Comparison of ENCODE assay signal across 23 mouse cellular contexts in genomic region chr5:112360077-112360476, GRCm38 (mm10). TPM values are rescaled to one million over a fixed set of nuclear protein-coding genes. Genes with fewer than 3 reads are reported as not detected.
"Had no signal": no experiment of that assay in that cellular context is flagged by ENCODE, and none has a peak within 500 bp of the region (broad histone marks: within the 10 kb centered on the region; RNA-seq: fewer than 3 reads in every experiment).

No protein-coding gene starts in this region.

- H3K4me1 ChIP-seq: neural tube, embryonic 12.5 days; stomach, embryonic 15.5 days had no signal

- H3K9me3 ChIP-seq: stomach, embryonic 15.5 days had no signal

- DNase-seq: kidney, adult 2 months; kidney, postnatal 36 days; layer of hippocampus, adult 9-11 months; layer of hippocampus, postnatal 36 days; lung, adult 18-20 months; lung, postnatal 4 days; midbrain, embryonic 14.5 days; retina, postnatal 1 day; right cerebral cortex, postnatal 4 days; thymus, adult 2 months; thymus, postnatal 25 days had no signal

- ATAC-seq: hindbrain, embryonic 16.5 days; inflammation-experienced regulatory T-cells, adult 6 months had no signal

- H3K4me2 ChIP-seq: limb, embryonic 13.5 days; neural tube, embryonic 12.5 days; stomach, embryonic 15.5 days had no signal

- H3K9ac ChIP-seq: limb, embryonic 13.5 days; neural tube, embryonic 12.5 days; stomach, embryonic 15.5 days had no signal

- H3K27ac ChIP-seq: kidney, postnatal 0 days; limb, embryonic 13.5 days; neural tube, embryonic 12.5 days; stomach, embryonic 15.5 days had no signal

- H3K27me3 ChIP-seq: limb, embryonic 13.5 days; neural tube, embryonic 12.5 days; stomach, embryonic 15.5 days had no signal

- H3K4me3 ChIP-seq: limb, embryonic 13.5 days; neural tube, embryonic 12.5 days; stomach, embryonic 15.5 days had no signal

RNA-seq across cellular contexts. Expression of gene Gm6583, which starts 4.2 kb away (rescaled TPM):
- total RNA-seq: layer of hippocampus, adult 18-20 months; layer of hippocampus, postnatal 36 days; left cerebral cortex, postnatal 25 days; monocyte, adult 5-6 weeks; neutrophil, adult 5-6 weeks had no signal
- polyA plus RNA-seq: kidney, adult 2 months; spleen, adult 2 months; thymus, adult 2 months; urinary bladder, adult 2 months had no signal

RNA-seq across cellular contexts. Expression of gene Asphd2, which starts 34.6 kb away (rescaled TPM):
- total RNA-seq: monocyte, adult 5-6 weeks; neutrophil, adult 5-6 weeks had no signal
- polyA plus RNA-seq: inflammation-experienced regulatory T-cells, adult 6 months had no signal
